Mouse (Mus musculus): Measurements from ENCODE around the gene Kcnj8. TPM values are rescaled to one million over a fixed set of nuclear protein-coding genes. Genes with fewer than 3 reads are reported as not detected.

The Kcnj8 gene
- total RNA-seq, 4 experiments from 2014 or later = 16.2 to 25.0 (median 18.3) TPM

Other genes starting within 250 kb of the Kcnj8 start
- not detected for gene Slco1a5, start 248.6 kb downstream of the Kcnj8 start, total RNA-seq (2022)
- 10 to 100 TPM in 3 of 4 experiments, 1 to 10 TPM in 1; 8.7 to 11.1 (median 10.3) TPM for gene Pyroxd1, start 226.0 kb downstream of the Kcnj8 start, total RNA-seq (2022)
- 1 to 10 TPM; 6.1 to 9.6 (median 7.8) TPM for gene Recql, start 184.5 kb downstream of the Kcnj8 start, total RNA-seq (2022)
- 10 to 100 TPM; 13.9 to 18.7 (median 15.4) TPM for gene Golt1b, start 184.4 kb downstream of the Kcnj8 start, total RNA-seq (2022)
- gene Spx, start 158.2 kb downstream of the Kcnj8 start, total RNA-seq (2022) = not detected
- not detected for gene Gys2, start 98.5 kb downstream of the Kcnj8 start, total RNA-seq (2022)
- gene Ldhb, start 63.7 kb downstream of the Kcnj8 start, total RNA-seq (2022) = 1,000 to 10,000 TPM; 3,276 to 3,540 (median 3,455) TPM
- gene Abcc9, start 130.7 kb upstream of the Kcnj8 start, total RNA-seq (2022) = 100 to 1,000 TPM; 229 to 268 (median 246) TPM
- 10 to 100 TPM; 32.7 to 38.9 (median 36.0) TPM for gene Cmas, start 185.1 kb upstream of the Kcnj8 start, total RNA-seq (2022)
- under 1 TPM in 1 of 4 experiments, not detected in 3; 0.24 TPM for gene Sult6b2, start 232.9 kb upstream of the Kcnj8 start, total RNA-seq (2022)

All from heart, adult 8-10 months (tissue).